Mouse (Mus musculus): ENCODE results near the gene Uqcc2.
A peak's percentile ranks its signal among the peaks of the same experiment; 100 is the strongest.

The Uqcc2 gene

DNA sequence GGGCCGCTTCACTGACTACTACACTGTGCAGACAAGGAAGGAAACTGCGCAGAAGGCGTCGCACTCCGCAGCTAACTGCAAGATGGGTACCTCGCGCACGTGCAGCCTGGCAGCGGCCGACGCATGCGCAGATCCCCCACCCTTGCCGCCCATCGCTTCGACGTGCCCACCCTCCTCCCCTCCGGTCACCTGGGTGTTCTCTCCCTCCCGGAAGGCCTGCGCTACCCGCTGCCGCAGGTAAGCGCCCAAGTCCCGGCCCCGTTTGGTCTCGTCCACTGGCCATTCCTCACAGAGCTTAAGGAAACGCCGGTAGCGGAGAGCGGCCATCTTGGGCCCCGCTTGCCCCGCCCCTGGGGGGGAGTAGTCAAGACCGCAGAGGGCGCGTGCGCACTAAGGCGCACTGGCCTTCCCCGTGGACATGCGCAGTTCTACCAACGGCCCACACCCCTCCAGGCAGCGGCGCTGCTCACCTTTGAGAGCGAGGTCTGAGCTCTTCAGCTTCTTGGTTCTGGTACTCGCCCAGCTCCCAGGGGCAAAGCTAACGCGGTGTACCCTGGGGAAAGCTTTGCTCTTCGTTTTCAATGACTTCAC lies at the start of gene Uqcc2:
TSS of gene Uqcc2 (minus strand) at position 366 of the 591 bp plus-strand sequence.
- DNase-seq = peak; percentile 98

- DNase-seq = no peak
Observed at GRCm38 (mm10) chr17:27182401-27182800, 48.7 kb upstream of the Uqcc2 start.

GRCm38 (mm10) chr17:27181666-27182065 lies 48.0 kb upstream of the Uqcc2 start:
- peak; percentile 20 for DNase-seq

DNA sequence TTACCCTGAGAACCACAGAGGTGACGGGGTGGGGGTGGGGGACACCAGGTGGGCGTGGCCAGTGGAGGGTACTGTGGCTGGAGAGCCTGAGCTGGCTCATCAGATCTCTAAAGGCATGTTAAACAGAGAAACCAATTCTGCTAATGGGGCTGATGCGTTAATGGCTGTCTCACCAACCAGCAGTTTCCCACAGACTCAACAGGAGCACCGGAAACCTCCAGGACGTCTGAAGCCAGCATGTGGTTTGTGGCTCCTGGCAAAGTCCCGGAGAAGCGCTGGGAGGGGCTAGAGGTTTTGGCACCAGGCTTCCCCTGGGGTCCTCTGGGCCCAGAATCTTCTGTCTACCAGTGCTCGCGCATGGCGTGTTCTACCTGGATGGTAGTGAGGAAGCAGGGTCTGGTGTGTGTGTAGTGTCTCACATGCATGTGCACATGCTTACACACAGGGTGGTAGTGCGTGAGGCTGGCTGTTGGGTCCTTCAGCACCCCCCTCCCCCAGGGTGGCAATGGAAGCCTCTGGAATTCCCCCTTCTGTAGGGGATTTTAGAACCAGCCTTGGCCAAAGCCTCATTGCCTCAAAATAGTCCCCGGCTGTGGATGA lies 46.1 kb upstream of the Uqcc2 start:
- no peak for DNase-seq

DNA sequence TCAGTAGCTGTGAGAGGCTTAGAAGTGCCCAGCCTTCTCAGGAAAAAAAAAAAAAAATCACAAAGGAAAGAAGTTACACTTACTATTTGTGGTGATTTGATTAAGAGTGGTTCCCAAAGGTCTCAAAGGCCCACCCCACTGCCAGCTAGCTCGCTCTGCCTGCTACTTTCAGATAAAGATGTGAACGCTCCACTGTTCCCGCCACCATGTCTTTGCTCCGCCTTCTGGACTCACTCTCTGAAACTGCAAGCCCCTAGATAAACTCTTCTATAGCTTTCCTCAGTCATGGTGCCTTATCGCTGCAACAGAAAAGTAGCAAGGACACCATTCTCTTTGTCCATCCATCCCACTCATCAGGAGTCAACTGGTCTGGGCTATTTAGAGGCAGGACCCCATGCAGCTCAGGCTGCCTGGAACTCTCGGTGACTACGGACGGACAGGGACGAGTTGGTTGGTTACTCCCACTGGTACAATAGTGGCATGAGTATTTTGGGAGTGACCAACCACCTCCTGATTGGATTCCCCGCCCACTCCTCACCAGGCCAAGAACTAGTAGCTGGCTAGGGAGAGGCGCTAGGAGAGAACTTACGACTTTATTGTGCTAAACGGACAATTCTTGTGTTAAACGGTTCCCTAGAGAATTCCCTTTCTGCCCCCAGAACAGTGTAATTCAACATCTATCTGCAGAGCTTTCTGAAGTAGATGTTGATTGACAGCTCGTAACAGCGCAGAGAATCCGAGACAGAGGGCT lies 44.9 kb upstream of the Uqcc2 start:
- DNase-seq = no peak

GRCm38 (mm10) chr17:27178019-27178418 lies 44.3 kb upstream of the Uqcc2 start:
- peak; percentile 48 for DNase-seq

- DNase-seq = no peak
Observed at GRCm38 (mm10) chr17:27176754-27177153, 43.0 kb upstream of the Uqcc2 start.

DNA sequence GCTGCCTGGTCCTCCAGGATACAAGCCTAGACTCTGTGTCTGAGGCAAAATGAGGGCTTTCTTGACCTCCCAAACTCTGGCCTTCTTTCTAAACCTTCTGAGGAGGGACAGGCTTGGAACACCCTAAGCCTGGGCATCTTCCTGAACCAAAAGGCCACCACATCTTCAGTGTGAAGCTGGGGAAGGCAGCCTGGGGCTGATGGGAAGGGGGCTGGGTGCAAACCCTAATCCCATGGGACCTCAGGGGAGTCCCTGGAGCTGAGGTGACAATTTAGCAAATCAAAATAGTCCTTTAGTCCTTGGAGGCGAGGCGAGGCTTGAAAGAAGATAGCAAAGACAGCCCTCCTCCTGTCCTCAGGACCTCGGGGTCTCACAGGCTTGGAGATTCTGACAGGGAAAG lies 42.6 kb upstream of the Uqcc2 start:
- no peak for DNase-seq

DNA sequence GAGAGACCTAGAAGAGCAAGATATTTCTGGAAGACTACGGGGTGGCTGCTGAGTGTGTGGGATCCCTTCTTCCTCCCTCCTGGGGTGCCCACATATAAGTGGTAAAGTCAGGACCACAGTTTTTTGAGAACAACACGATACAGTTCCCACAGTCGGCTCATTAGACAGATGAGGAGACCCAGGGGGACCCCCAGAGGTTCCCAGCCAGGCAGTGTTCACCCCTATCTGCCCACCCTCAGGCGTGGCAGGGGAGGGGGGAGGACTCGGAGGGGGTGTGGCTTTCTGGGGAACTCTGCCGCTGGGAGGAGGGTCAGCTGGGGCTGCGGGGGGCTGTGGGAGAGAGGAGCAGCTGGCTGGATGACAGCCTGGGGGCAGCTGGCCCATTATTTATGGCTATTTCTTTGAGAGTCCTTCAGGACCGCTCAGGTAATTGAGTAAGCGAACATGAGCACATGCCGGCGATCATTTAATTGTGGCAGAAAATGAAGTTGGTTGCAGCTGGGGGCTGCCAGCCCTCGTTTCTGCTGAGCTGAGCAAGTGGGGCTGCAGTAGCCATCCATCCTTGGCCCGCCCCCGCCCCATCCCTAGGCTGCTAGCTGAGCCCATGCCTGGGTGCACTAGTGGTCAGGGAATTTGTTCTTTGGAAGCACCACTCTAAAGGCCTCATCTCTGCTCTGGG lies 41.6 kb upstream of the Uqcc2 start:
- peak; percentile 72 for DNase-seq

- no peak for DNase-seq
Observed at GRCm38 (mm10) chr17:27173715-27174114, 40.0 kb upstream of the Uqcc2 start.

GRCm38 (mm10) chr17:27172459-27172858 lies 38.7 kb upstream of the Uqcc2 start:
- no peak for DNase-seq

GRCm38 (mm10) chr17:27171121-27171520 lies 37.4 kb upstream of the Uqcc2 start:
- DNase-seq = no peak

DNA sequence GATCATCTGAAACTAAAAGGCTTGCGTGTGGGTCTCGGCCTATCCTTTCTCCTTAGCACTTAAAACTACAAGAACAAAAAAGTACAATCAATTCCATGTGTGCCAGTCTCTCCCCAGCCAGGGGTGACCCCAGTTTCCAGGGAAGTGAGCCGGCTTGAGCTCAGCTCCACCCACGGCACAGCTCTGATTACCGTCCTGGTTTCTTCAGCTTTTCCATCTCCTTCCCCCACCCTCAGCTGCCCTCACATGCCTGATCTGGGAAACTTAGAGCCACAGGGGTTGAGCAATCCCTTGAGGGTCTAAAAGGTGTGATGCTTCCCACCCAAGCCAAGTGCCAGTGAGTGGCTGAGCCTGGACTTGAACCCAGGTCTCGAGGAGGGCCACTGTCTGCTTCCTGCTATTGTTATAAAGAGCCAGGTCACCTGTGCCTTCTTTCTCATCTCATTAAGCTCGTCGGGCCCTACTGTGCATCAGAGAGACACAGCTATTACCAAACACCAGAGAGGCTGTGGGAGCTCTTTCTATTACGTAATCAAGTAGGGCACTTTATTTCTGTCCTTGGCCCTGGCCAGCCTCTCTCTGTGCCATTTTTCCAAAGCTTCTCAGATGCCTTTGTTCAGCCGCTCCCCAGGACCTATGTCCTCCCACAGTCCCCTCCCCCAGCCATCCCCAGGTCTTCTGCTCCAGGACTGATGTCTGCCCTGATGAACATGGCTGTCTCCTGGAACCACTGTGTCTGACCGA lies 36.4 kb upstream of the Uqcc2 start:
- DNase-seq = no peak

GRCm38 (mm10) chr17:27168569-27168968 lies 34.9 kb upstream of the Uqcc2 start:
- no peak for DNase-seq

- DNase-seq = peak; percentile 29
Observed at GRCm38 (mm10) chr17:27167545-27167944, 33.8 kb upstream of the Uqcc2 start, which contains the start of gene Ip6k3. Gene Ip6k3, minus strand, starts transcription at chr17:27167795.

GRCm38 (mm10) chr17:27166901-27167300 lies 33.2 kb upstream of the Uqcc2 start:
- DNase-seq = no peak

DNA sequence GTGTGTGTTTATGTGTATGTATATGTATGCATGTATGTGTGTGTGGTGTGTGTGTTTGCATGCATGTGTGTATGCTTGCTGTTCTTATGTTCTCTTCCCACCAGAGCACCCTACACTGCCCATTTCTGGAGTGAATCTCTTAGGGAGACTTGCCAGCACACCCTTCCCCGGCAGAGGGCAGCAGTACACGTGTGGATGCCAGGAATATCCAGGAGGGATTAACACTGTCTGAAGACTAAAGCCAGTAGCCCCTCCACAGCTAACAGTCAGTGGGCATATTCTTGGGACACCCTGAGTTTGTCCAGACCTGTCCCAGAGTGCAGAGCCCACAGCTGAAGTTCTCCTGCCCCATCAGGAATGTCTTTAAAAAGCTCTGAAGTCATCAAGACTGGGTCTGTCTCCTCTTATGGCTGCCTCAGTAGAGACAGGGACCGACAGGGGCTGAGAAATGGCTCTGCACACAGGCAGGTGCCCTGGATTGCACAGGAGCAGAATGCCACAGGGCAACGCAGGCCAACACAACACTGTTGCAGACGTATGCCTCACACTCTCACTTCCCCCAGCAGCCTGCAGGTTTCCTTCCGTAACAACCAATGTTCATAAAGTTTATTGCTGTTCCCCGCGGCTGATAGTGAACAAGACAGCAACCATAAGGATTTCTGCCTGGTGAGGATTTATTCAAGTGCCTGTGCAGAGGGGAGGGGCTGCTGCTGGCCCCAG lies 31.5 kb upstream of the Uqcc2 start:
- DNase-seq = peak; percentile 74

DNA sequence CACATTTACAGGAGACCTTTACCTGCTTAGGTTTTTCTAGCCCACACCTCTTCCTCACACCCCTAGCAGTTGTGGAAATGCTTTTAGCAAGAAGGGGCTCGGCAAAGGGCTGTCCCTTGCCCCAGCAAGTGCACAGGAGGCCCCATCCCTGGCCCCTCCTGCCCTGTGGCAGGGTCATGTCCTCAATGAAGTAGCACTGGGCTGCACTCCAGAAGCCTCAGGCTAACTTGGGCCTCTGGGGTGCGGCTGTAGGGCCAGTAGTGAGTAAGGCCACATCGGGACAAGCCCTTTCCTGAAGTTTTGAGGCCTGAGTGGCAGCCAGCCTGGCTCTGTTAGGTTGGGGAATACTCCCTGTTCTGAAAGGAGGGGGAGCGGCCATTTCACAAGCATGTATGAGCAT lies 27.2 kb upstream of the Uqcc2 start:
- no peak for DNase-seq

DNA sequence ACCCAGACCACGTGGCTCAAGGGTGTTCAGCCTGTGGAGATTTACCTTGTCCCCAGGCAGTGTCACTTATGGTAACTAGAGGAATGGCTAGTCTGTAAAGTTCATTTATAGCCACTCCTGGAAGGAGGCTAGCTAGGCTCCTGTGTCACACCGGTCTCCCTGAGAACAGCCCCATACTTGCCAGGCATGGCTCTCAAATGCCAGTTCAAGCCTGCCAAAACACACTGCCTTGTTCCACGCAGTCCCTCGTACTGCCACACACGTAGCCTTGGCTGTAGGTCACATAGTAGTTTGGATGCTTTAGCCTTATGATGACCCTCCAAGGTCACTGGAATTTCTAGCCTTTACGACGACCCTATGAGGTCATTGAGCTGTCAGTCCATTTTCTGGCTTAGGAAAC lies 25.5 kb upstream of the Uqcc2 start:
- no peak for DNase-seq

- no peak for DNase-seq
Observed at GRCm38 (mm10) chr17:27158439-27158838, 24.7 kb upstream of the Uqcc2 start.

DNA sequence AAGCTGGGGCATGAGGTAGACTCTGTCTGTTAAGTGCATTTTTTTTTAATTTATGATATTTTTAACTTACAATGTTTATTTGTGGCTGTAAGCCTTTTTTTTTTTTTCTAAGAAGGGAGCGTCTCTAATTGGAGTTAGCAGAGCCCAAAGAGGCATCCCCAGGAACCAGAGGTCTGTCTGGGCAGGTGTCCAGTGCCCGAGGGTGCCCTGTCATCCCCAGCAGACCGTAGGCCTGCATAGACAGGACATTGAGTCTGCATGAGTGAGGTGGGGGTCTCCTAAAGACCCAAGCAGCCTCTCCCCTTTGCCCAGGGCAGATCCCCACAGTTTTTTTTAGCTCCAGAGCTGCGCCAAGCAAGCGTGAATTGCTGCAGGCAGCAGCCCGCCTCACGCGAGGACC lies 22.0 kb upstream of the Uqcc2 start:
- peak; percentile 21 for DNase-seq

DNA sequence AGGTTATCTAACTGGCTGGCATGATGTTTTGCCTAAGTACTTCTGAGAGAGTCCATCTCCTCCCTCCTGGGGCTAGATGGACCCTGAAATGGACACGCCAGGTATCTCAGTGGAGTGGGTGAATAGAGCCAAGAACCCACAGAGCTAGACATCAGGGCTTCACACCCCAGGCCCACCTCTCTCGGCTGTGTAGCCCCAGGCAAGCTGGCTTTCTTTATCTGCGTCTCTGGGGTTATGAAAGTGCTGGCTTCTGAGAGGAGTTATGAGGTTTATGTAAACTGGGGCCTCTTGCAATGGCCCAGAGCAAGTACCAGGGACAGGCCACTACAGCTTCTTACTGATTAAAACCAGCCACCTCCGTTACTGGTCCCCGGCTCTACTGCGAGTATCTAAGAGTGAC lies 21.2 kb upstream of the Uqcc2 start:
- no peak for DNase-seq
